Mouse (Mus musculus) kidney, adult 9 months (tissue): ENCODE measurements around the gene Pold2.

ENCODE experiments used
- DNase-seq: peaks from one replicate; pipeline ENCODE4 v3.0.0; 2022

The Pold2 gene

GRCm38 (mm10) chr11:5856479-5857130 is 21.5 kb downstream of the Pold2 start:
- no peak for DNase-seq

GRCm38 (mm10) chr11:5855902-5856301 is 22.2 kb downstream of the Pold2 start:
- DNase-seq, result peak; percentile 25

- no peak for DNase-seq
Observed at GRCm38 (mm10) chr11:5855481-5855880, 22.6 kb downstream of the Pold2 start.

GRCm38 (mm10) chr11:5852314-5852713 is 25.8 kb downstream of the Pold2 start:
- DNase-seq, result no peak

- no peak for DNase-seq
Observed at GRCm38 (mm10) chr11:5851021-5851736, 26.9 kb downstream of the Pold2 start.

GRCm38 (mm10) chr11:5850452-5850851 is 27.6 kb downstream of the Pold2 start:
- no peak for DNase-seq

- DNase-seq, result no peak
Observed at GRCm38 (mm10) chr11:5849316-5849715, 28.8 kb downstream of the Pold2 start.

- no peak for DNase-seq
Observed at GRCm38 (mm10) chr11:5848741-5849140, 29.4 kb downstream of the Pold2 start.

- peak; percentile 94 for DNase-seq
Observed at GRCm38 (mm10) chr11:5846639-5847345, 31.3 kb downstream of the Pold2 start.

GRCm38 (mm10) chr11:5843131-5843530 is 35.0 kb downstream of the Pold2 start:
- no peak for DNase-seq

- no peak for DNase-seq
Observed at GRCm38 (mm10) chr11:5841751-5842150, 36.3 kb downstream of the Pold2 start.

- DNase-seq, result no peak
Observed at GRCm38 (mm10) chr11:5840346-5840745, 37.7 kb downstream of the Pold2 start.

- DNase-seq, result peak; percentile 97
Observed at GRCm38 (mm10) chr11:5837251-5838246, 40.5 kb downstream of the Pold2 start, which contains the start of gene Polm. TSS of gene Polm (minus strand) at chr11:5838016.

GRCm38 (mm10) chr11:5836126-5836525 is 42.0 kb downstream of the Pold2 start:
- DNase-seq, result peak; percentile 38

GRCm38 (mm10) chr11:5835057-5835456 is 43.0 kb downstream of the Pold2 start:
- DNase-seq, result no peak

GRCm38 (mm10) chr11:5834506-5834905 is 43.6 kb downstream of the Pold2 start:
- DNase-seq, result no peak

- no peak for DNase-seq
Observed at GRCm38 (mm10) chr11:5829327-5829726, 48.8 kb downstream of the Pold2 start.

- no peak for DNase-seq
Observed at GRCm38 (mm10) chr11:5828509-5829191, 49.4 kb downstream of the Pold2 start.

GRCm38 (mm10) chr11:5827931-5828330 is 50.2 kb downstream of the Pold2 start:
- no peak for DNase-seq

- DNase-seq, result no peak
Observed at GRCm38 (mm10) chr11:5825432-5825831, 52.7 kb downstream of the Pold2 start.
